9 mouse cellular contexts compared by ENCODE assay signal in genomic region chr6:90450697-90451096, GRCm38 (mm10). TPM values are rescaled to one million over a fixed set of nuclear protein-coding genes. Genes with fewer than 3 reads are reported as not detected.
A peak's percentile ranks its signal among the peaks of the same experiment; 100 is the strongest.
DNase-seq lines count a peak whose midpoint lies in the region; ATAC-seq lines count a peak whose summit lies in the region.
"Had no signal": no experiment of that assay in that cellular context is flagged by ENCODE, and none has a peak within 500 bp of the region (broad histone marks: within the 10 kb centered on the region; RNA-seq: fewer than 3 reads in every experiment).

No protein-coding gene starts in this region.

- H3K36me3 ChIP-seq in hindbrain, embryonic 16.5 days (ENCODE audit: control insufficient read depth, insufficient read depth, low read length) = no peaks in the 10 kb centered on the region
- no peaks in the 10 kb centered on the region for H3K36me3 ChIP-seq in hindbrain, embryonic 13.5 days
- H3K36me3 ChIP-seq: G1E had no signal

- no peak overlapping the region for H3K27ac ChIP-seq in hindbrain, embryonic 16.5 days (ENCODE audit: low read depth, low read length)
- H3K27ac ChIP-seq in hindbrain, embryonic 13.5 days = no peak overlapping the region

- 64% methylated on average over 5 of the region's 5 CpGs for WGBS in hindbrain, embryonic 16.5 days
- 68% methylated on average over 5 of the region's 5 CpGs for WGBS in hindbrain, embryonic 13.5 days

- ATAC-seq in hindbrain, embryonic 16.5 days = peak; percentile 83
- no peak for ATAC-seq in hindbrain, embryonic 13.5 days (ENCODE audit: low FRiP score)
- ATAC-seq in erythroid progenitor cell, adult 5-6 weeks (replicated peaks; ENCODE audit: low FRiP score, poor library complexity, severe bottlenecking) = no peak
- no peak for ATAC-seq in monocyte, adult 5-6 weeks (replicated peaks; ENCODE audit: insufficient number of reproducible peaks, low FRiP score, low TSS enrichment, poor library complexity, severe bottlenecking)

- H3K9me3 ChIP-seq in hindbrain, embryonic 16.5 days (ENCODE audit: control insufficient read depth, low read length) = no peaks in the 10 kb centered on the region
- H3K9me3 ChIP-seq in hindbrain, embryonic 13.5 days = no peaks in the 10 kb centered on the region
- H3K9me3 ChIP-seq: G1E had no signal

- H3K4me3 ChIP-seq in hindbrain, embryonic 16.5 days (ENCODE audit: low read length) = no peak overlapping the region
- no peak overlapping the region for H3K4me3 ChIP-seq in hindbrain, embryonic 13.5 days

- peaks cover 4% of the 10 kb centered on the region; the same call in 1 of the 2 replicates for H3K4me1 ChIP-seq in hindbrain, embryonic 16.5 days (ENCODE audit: control insufficient read depth, insufficient read depth, low read depth, low read length)
- peaks cover 14% of the 10 kb centered on the region for H3K4me1 ChIP-seq in hindbrain, embryonic 13.5 days (replicated peaks)

- H3K4me2 ChIP-seq in hindbrain, embryonic 16.5 days (ENCODE audit: low read length) = no peak overlapping the region
- no peak overlapping the region for H3K4me2 ChIP-seq in hindbrain, embryonic 13.5 days

- DNase-seq in adrenal gland, postnatal 14 days = peak; percentile 82
- DNase-seq in heart, adult 8-10 months (ENCODE audit: low spot score) = peak; percentile 64
- peak; percentile 91 for DNase-seq in kidney, postnatal 14 days
- no peak for DNase-seq in left cerebral cortex, postnatal 10 days (ENCODE audit: extremely low spot score in 1 of 2, low spot score in 2 of 2)

- intact Hi-C loops in left cerebral cortex, postnatal 10 days (cut with DNase I) = loop anchor here (5.0 kb wide), 1 partner anchor 67 kb away; no protein-coding TSS in a partner anchor

- H3K9ac ChIP-seq in hindbrain, embryonic 16.5 days (ENCODE audit: low read depth, low read length) = no peak overlapping the region
- H3K9ac ChIP-seq in hindbrain, embryonic 13.5 days = no peak overlapping the region

- H3K27me3 ChIP-seq in hindbrain, embryonic 16.5 days (replicated peaks; ENCODE audit: control insufficient read depth, insufficient read depth, low read length) = no peaks in the 10 kb centered on the region
- H3K27me3 ChIP-seq in hindbrain, embryonic 13.5 days = no peaks in the 10 kb centered on the region

RNA-seq across cellular contexts. Expression of gene Klf15, which starts 11.7 kb away (rescaled TPM):
- polyA plus RNA-seq in hindbrain, embryonic 16.5 days (2015; fragmentation: Nextera tagmentation; extraction: Ambion mirVana) = 20.9 and 25.1 TPM in 2 replicates
- polyA plus RNA-seq in hindbrain, embryonic 13.5 days (2015; fragmentation: Nextera tagmentation; extraction: Ambion mirVana) = 10.2 and 10.5 TPM in 2 replicates
- total RNA-seq in adrenal gland, postnatal 14 days (2021) = 38.0 and 40.0 TPM in 2 replicates
- total RNA-seq in heart, adult 8-10 months (2022) = 10 to 100 TPM; 55.7 to 79.2 (median 65.3) TPM
- total RNA-seq in left cerebral cortex, postnatal 10 days (2021) = 10 to 100 TPM; 12.9 to 22.0 TPM
- not detected in 2 replicates for total RNA-seq in erythroid progenitor cell, adult 5-6 weeks (2015; ENCODE audit: low replicate concordance)
- total RNA-seq in erythroid progenitor cell, adult 5-6 weeks (2017; ENCODE audit: low replicate concordance) = 0.08 and 0.39 TPM in 2 replicates
- total RNA-seq in monocyte, adult 5-6 weeks (2017) = not detected in 3 replicates
- polyA plus RNA-seq: G1E had no signal

RNA-seq across cellular contexts. Expression of gene Cfap100, which starts 22.1 kb away (rescaled TPM):
- polyA plus RNA-seq in hindbrain, embryonic 16.5 days (2015; fragmentation: Nextera tagmentation; extraction: Ambion mirVana) = 7.5 and 10.3 TPM in 2 replicates
- 6.7 and 6.9 TPM in 2 replicates for polyA plus RNA-seq in hindbrain, embryonic 13.5 days (2015; fragmentation: Nextera tagmentation; extraction: Ambion mirVana)
- total RNA-seq in adrenal gland, postnatal 14 days (2021) = 0.67 and 1.4 TPM in 2 replicates
- under 1 TPM in 2 of 4 experiments, not detected in 2; 0.22 to 0.90 TPM for total RNA-seq in heart, adult 8-10 months (2022)
- 1 to 10 TPM; 4.9 to 6.5 TPM for total RNA-seq in left cerebral cortex, postnatal 10 days (2021)
- not detected in 2 replicates for total RNA-seq in erythroid progenitor cell, adult 5-6 weeks (2015; ENCODE audit: low replicate concordance)
- not detected in 2 replicates for total RNA-seq in erythroid progenitor cell, adult 5-6 weeks (2017; ENCODE audit: low replicate concordance)
- not detected in 3 replicates for total RNA-seq in monocyte, adult 5-6 weeks (2017)
- polyA plus RNA-seq: G1E had no signal

RNA-seq across cellular contexts. Expression of gene Aldh1l1, which starts 35.5 kb away (rescaled TPM):
- polyA plus RNA-seq in hindbrain, embryonic 16.5 days (2015; fragmentation: Nextera tagmentation; extraction: Ambion mirVana) = 89.0 and 101 TPM in 2 replicates
- 44.8 and 45.3 TPM in 2 replicates for polyA plus RNA-seq in hindbrain, embryonic 13.5 days (2015; fragmentation: Nextera tagmentation; extraction: Ambion mirVana)
- 66.2 and 130 TPM in 2 replicates for total RNA-seq in adrenal gland, postnatal 14 days (2021)
- 1 to 10 TPM; 1.8 to 5.1 (median 3.7) TPM for total RNA-seq in heart, adult 8-10 months (2022)
- 10 to 100 TPM; 44.5 to 57.4 TPM for total RNA-seq in left cerebral cortex, postnatal 10 days (2021)
- total RNA-seq in erythroid progenitor cell, adult 5-6 weeks (2015; ENCODE audit: low replicate concordance) = 1.1 TPM in 1 of 2 replicates, not detected in the other
- 1.8 TPM in 1 of 2 replicates, not detected in the other for total RNA-seq in erythroid progenitor cell, adult 5-6 weeks (2017; ENCODE audit: low replicate concordance)
- total RNA-seq in monocyte, adult 5-6 weeks (2017) = 0.68 to 2.9 TPM in 2 of 3 replicates, not detected in the other
- polyA plus RNA-seq: G1E had no signal

Comparison
In these comparisons a context has a peak if more than half of its experiments do, and no peak if none do; other contexts are left out.
1. DNase-seq: peak in adrenal gland, postnatal 14 days (single experiment), heart, adult 8-10 months (single experiment) and kidney, postnatal 14 days (single experiment); none in left cerebral cortex, postnatal 10 days (0 of 2).
2. RNA of gene Klf15, which starts 11.7 kb away (total RNA-seq): 55.7 to 79.2 TPM in heart, adult 8-10 months, 38.0 to 40.0 TPM in adrenal gland, postnatal 14 days and 12.9 to 22.0 TPM in left cerebral cortex, postnatal 10 days; 0.08 to 0.39 TPM in erythroid progenitor cell, adult 5-6 weeks and not detected in monocyte, adult 5-6 weeks; every median in the first group is over 10 times any median in the second.
3. RNA of gene Aldh1l1, which starts 35.5 kb away (total RNA-seq): 66.2 to 130 TPM in adrenal gland, postnatal 14 days and 44.5 to 57.4 TPM in left cerebral cortex, postnatal 10 days; 1.8 to 5.1 TPM in heart, adult 8-10 months, 1.1 to 1.8 TPM in erythroid progenitor cell, adult 5-6 weeks and 0.68 to 2.9 TPM in monocyte, adult 5-6 weeks; every median in the first group is over 4 times any median in the second.